Mouse (Mus musculus): ENCODE data around the gene Neurl2. TPM values are rescaled to one million over a fixed set of nuclear protein-coding genes. Genes with fewer than 3 reads are reported as not detected.
"Not testable (repeated sequence)": the region's sequence is repeated elsewhere in the genome, so short reads cannot be mapped to it uniquely, and the experiment has no call there.

Neurl2 gene
- total and polyA plus RNA-seq, 3 experiments, result 1.8 to 4.1 (median 2.1) TPM

- H3K36me3 ChIP-seq (replicated peaks in 1 of 2; ENCODE audit: control insufficient read depth in 1 of 2, insufficient read depth in 1 of 2, low read length in 1 of 2), result no peaks in the 10 kb centered on the region
- no peaks in the 10 kb centered on the region for H3K79me2 ChIP-seq (replicated peaks; ENCODE audit: control insufficient read depth, extremely low read depth, insufficient read depth, poor library complexity, severe bottlenecking)
- peaks cover 19% of the 10 kb centered on the region for H3K27me3 ChIP-seq (replicated peaks)
- no peaks in the 10 kb centered on the region for H3K9me3 ChIP-seq (replicated peaks; ENCODE audit: low read length)
- dilution Hi-C loops (cut with MboI; ENCODE audit: extremely low pct_ligation_motif_present, extremely low pct_unique_long_range_greater_than_20kb, low sequenced_read_pairs) (no loop called here), in situ Hi-C loops (cut with MboI; ENCODE audit: low pct_ligation_motif_present, low pct_unique_long_range_greater_than_20kb, low sequenced_read_pairs) (no loop called here)
- 0 out of 2 replicates have a peak overlapping the region, but pooled peaks have one; percentile 7 for H3K9ac ChIP-seq (ENCODE audit: insufficient read depth, low read depth)
- no peak for DNase-seq (ENCODE audit: extremely low read depth)
- peak in 1 of 2 experiments; percentile 28; a peak in 2 of 4 replicates for TF ChIP-seq CTCF (conservative IDR thresholded peaks at IDR 0.05 in 1 of 2, IDR thresholded peaks at IDR 0.05 in 1 of 2; ENCODE audit: low read depth in 2 of 2, low read length in 2 of 2)
- TF ChIP-seq EP300 (IDR thresholded peaks at IDR 0.05; ENCODE audit: low read length), result no peak
- TF ChIP-seq POLR2A (IDR thresholded peaks at IDR 0.05; ENCODE audit: low read depth, low read length), result no peak
- peak overlapping the region; percentile 49 for H3K4me2 ChIP-seq (ENCODE audit: insufficient read depth, low read depth, poor library complexity, severe bottlenecking)
- H3K27ac ChIP-seq (ENCODE audit: insufficient read depth, low read depth), result no peak overlapping the region
- peaks cover 0 to 30% of the 10 kb centered on the region in 2 experiments; a peak in 2 of 4 replicates for H3K4me1 ChIP-seq (ENCODE audit: control insufficient read depth in 1 of 2, insufficient read depth in 2 of 2)
- H3K4me3 ChIP-seq (replicated peaks in 1 of 3; ENCODE audit: low read depth in 2 of 3, low read length in 2 of 3, poor library complexity in 1 of 3), result peak overlapping the region; percentile 46 to 57 (median 47)
Observed at GRCm38 (mm10) chr2:164856309-164857100, 23.2 kb upstream of the Neurl2 start.

- H3K9ac ChIP-seq (ENCODE audit: insufficient read depth, low read depth); H3K36me3 ChIP-seq (replicated peaks in 1 of 2; ENCODE audit: control insufficient read depth in 1 of 2, insufficient read depth in 1 of 2, low read length in 1 of 2); H3K9me3 ChIP-seq (replicated peaks; ENCODE audit: low read length); dilution Hi-C loops (cut with MboI; ENCODE audit: extremely low pct_ligation_motif_present, extremely low pct_unique_long_range_greater_than_20kb, low sequenced_read_pairs); DNase-seq (ENCODE audit: extremely low read depth); H3K4me3 ChIP-seq (replicated peaks in 1 of 3; ENCODE audit: low read depth in 2 of 3, low read length in 2 of 3, poor library complexity in 1 of 3); H3K79me2 ChIP-seq (replicated peaks; ENCODE audit: control insufficient read depth, extremely low read depth, insufficient read depth, poor library complexity, severe bottlenecking); in situ Hi-C loops (cut with MboI; ENCODE audit: low pct_ligation_motif_present, low pct_unique_long_range_greater_than_20kb, low sequenced_read_pairs); H3K27ac ChIP-seq (ENCODE audit: insufficient read depth, low read depth): not testable (repeated sequence)
- Histone ChIP-seq H3K4me2 (ENCODE audit: insufficient read depth, low read depth, poor library complexity, severe bottlenecking) (0 out of 2 replicates have a peak overlapping the region, but pooled peaks have one; percentile 49), H3K4me1 (ENCODE audit: control insufficient read depth in 1 of 2, insufficient read depth in 2 of 2) (peaks cover 0 to 24% of the 10 kb centered on the region in 2 experiments; a peak in 2 of 4 replicates), H3K27me3 (replicated peaks) (peaks cover 19% of the 10 kb centered on the region)
Observed at GRCm38 (mm10) chr2:164855572-164855971, 22.3 kb upstream of the Neurl2 start.

GRCm38 (mm10) chr2:164850061-164850460, 16.8 kb upstream of the Neurl2 start:
- dilution Hi-C loops (cut with MboI; ENCODE audit: extremely low pct_ligation_motif_present, extremely low pct_unique_long_range_greater_than_20kb, low sequenced_read_pairs) (no loop called here), in situ Hi-C loops (cut with MboI; ENCODE audit: low pct_ligation_motif_present, low pct_unique_long_range_greater_than_20kb, low sequenced_read_pairs) (no loop called here)
- Histone ChIP-seq H3K4me1 (ENCODE audit: control insufficient read depth in 1 of 2, insufficient read depth in 2 of 2) (no peaks in the 10 kb centered on the region), H3K9ac (ENCODE audit: insufficient read depth, low read depth) (no peak overlapping the region), H3K79me2 (replicated peaks; ENCODE audit: control insufficient read depth, extremely low read depth, insufficient read depth, poor library complexity, severe bottlenecking) (no peaks in the 10 kb centered on the region), H3K9me3 (replicated peaks; ENCODE audit: low read length) (peaks cover 7% of the 10 kb centered on the region), H3K27ac (ENCODE audit: insufficient read depth, low read depth) (no peak overlapping the region), H3K36me3 (replicated peaks in 1 of 2; ENCODE audit: control insufficient read depth in 1 of 2, insufficient read depth in 1 of 2, low read length in 1 of 2) (no peaks in the 10 kb centered on the region), H3K4me3 (replicated peaks in 1 of 3; ENCODE audit: low read depth in 2 of 3, low read length in 2 of 3, poor library complexity in 1 of 3) (no peak overlapping the region), H3K4me2 (ENCODE audit: insufficient read depth, low read depth, poor library complexity, severe bottlenecking) (no peak overlapping the region), H3K27me3 (replicated peaks) (no peaks in the 10 kb centered on the region)
- no peak for DNase-seq (ENCODE audit: extremely low read depth)
- TF ChIP-seq USF1 (IDR thresholded peaks at IDR 0.05; ENCODE audit: low read depth, low read length), result no peak
- no peak for TF ChIP-seq CTCF (conservative IDR thresholded peaks at IDR 0.05 in 1 of 2, IDR thresholded peaks at IDR 0.05 in 1 of 2; ENCODE audit: low read depth in 2 of 2, low read length in 2 of 2)
- no peak for TF ChIP-seq MAFK (IDR thresholded peaks at IDR 0.05; ENCODE audit: insufficient replicate concordance, low read length)
- TF ChIP-seq JUN (IDR thresholded peaks at IDR 0.05; ENCODE audit: insufficient read depth, low read depth, low read length), result no peak
- no peak for TF ChIP-seq GABPA (IDR thresholded peaks at IDR 0.05; ENCODE audit: insufficient replicate concordance, low read depth, low read length)
- no peak for TF ChIP-seq HCFC1 (IDR thresholded peaks at IDR 0.05; ENCODE audit: low read depth, low read length)
- no peak for TF ChIP-seq SIN3A (IDR thresholded peaks at IDR 0.05; ENCODE audit: low read length)
- no peak for TF ChIP-seq ETS1 (conservative IDR thresholded peaks at IDR 0.05; ENCODE audit: low read depth, low read length)
- no peak for TF ChIP-seq MAX (IDR thresholded peaks at IDR 0.05; ENCODE audit: low read length)
- no peak for TF ChIP-seq ZMIZ1 (IDR thresholded peaks at IDR 0.05; ENCODE audit: low read depth, low read length)
- no peak for TF ChIP-seq ZC3H11A (IDR thresholded peaks at IDR 0.05; ENCODE audit: low read depth, low read length)
- no peak for TF ChIP-seq RCOR1 (conservative IDR thresholded peaks at IDR 0.05; ENCODE audit: low read depth, low read length)
- no peak for TF ChIP-seq SMC3 (IDR thresholded peaks at IDR 0.05; ENCODE audit: low read depth, low read length)
- no peak for TF ChIP-seq ZKSCAN1 (IDR thresholded peaks at IDR 0.05; ENCODE audit: borderline replicate concordance, low read depth, low read length)
- no peak for TF ChIP-seq MAZ (IDR thresholded peaks at IDR 0.05; ENCODE audit: low read depth, low read length)
